Mouse (Mus musculus) adrenal gland, postnatal 0 days (tissue): Measurements from ENCODE around the gene Ppp2r1a. TPM values are rescaled to one million over a fixed set of nuclear protein-coding genes. Genes with fewer than 3 reads are reported as not detected.

Source experiments
- polyA plus RNA-seq: library from polyadenylated mRNA; unstranded; fragments of >200 nt; fragmentation: Nextera tagmentation; extraction: Ambion mirVana; gene quantifications from 2 replicates; pipeline ENCODE4 v1.2.1, GENCODE M21; 2015

The Ppp2r1a gene
- 253 and 297 TPM in 2 replicates for polyA plus RNA-seq

DNA sequence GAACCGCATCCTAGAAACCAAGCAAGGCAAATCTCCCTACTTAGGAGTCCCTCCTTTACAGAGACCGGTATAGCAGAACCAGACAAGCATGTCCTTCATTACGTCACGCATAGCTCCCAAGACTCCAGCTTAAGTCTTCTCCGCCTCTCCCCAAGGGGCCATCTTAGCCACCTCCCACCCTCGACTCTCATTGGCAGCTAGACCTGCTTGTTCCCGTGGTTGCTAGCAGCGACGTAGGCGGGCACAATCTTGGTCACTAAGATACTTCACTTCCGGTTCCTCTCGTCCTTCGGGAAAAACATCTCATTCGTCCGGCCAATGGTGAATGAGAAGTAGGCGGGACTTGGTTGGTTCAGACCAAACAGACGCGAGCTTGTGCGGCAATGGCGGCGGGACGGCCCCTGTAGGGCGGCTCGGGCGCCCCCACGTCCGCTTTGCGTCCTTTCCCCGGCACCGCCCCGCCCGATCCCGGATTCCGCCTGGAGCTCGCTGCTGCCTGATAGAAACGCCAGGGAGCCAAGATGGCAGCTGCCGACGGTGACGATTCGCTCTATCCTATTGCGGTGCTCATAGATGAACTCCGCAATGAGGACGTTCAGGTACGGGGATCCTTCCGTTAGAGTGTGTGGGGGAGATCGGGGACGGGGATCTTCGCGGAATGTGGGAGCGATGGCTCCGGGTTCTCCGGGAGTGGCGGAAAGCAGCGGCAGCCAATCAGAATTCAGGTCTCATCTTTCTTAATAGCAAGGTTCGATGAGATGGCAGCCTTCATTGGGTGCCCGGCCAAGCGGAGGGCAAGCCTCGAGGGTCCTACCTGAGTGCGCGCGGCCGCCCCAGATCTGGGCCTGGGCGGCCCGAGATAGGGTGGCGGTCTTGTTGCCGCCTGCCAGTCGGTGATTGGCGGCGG, at the start of gene Ppp2r1a:
TSS of gene Ppp2r1a (plus strand) at position 327 of the 907 bp plus-strand sequence.

DNA sequence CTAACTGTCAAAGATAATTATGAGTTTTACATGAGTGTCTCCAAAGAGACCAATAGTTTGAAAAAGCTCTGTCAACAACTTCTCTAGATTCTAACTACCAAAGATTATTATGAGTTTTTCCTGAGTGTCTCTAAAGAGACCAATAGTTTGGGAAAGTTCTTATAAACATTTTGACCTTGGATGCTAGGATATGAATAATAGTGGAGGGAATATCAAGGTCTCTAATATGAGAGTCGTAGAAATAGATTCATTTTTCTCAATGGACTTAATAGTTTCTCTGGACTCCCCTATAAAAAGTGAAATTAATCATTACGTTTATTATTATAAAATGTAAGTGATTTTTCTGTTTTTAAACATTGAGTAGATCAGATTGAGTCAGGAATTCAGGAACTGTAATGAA, 40.1 kb upstream of the Ppp2r1a start, which contains the start of gene Vmn1r231:
TSS of gene Vmn1r231 (minus strand) at position 101 of the 400 bp plus-strand sequence.

DNA sequence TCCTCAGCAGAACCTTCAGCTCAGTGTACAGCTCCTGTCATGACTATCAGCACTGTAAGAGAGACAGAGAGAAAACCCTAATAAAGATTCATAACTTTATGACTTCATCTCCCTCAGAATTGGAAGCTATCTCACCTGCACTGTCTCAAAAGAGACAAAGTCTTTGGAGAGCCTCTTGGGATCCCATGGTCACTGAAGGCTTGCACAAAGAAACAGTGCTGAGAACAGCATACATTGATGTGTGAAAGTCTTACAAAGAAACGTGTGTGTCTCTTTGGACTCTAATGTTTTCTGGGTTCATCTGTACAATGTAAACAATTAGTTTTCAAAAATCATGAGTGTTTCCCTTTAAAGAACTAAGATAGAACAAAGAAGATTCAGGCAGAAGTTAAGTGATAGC, 25.5 kb upstream of the Ppp2r1a start, which contains the start of gene Vmn1r232:
TSS of gene Vmn1r232 (minus strand) at position 101 of the 400 bp plus-strand sequence.

DNA sequence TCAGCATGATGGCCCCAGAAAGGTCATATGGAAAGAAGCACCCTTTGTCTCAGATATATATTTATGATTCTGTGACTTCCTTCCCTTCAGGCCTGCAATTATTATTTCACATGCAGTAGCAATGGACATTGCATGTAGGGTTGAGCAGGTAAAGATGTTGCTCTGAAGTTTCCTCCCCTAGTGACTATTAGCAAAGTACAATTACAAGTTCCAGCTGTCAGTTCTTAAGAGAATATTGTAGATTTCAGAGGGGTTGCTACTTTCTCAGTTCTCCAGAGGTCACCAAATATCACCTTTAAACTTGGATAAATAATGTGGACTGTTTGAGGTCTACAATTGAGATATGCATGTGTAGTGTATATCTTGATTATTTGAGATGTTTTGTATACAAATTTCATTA, 51.3 kb downstream of the Ppp2r1a start, which contains the start of gene Vmn1r233:
TSS of gene Vmn1r233 (minus strand) at position 101 of the 400 bp plus-strand sequence.

DNA sequence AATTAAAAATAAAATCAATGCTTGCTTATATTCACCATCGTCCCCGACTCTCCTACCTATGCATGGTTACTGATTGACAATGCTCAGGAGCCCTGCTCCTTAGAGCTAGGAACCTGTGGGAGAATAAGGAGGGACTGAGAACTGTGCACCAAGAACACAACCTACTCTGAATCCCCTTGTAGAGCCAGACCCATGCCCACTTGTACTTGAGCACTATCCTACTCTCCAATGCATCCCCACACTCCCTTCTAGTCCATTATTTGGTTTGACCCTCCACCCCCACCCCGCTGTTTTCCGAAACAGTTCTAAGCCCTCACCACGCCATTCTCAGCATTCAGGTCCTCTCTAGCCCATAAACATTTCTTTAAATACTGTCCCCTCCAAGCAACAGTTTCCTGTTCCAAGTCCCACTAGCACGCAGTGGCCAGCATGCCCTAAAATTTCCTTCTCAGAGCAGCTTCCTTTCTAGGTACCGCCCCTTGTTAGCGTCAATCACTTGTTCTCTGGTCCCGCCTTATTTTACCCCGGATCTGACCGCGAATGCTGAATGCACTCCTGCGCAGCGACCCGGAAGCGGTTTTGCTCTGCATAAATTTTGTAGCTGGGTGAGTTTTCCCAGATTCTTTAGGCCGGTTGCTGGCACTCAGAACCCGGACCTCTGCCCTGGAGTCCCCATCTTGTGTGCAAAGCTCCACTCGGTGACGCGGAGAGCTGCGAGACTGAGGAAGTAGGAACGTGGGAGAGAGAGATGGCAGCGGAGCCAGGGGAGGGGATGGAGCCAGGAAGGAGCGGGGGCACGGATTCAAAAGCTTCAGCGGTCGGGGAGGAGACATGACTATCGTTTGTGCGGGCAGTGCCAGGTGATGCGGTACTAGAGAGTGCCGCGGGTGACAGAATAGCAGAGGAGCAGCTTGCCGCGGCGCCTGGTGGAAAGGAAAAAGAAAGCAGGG, 63.5 kb downstream of the Ppp2r1a start, which contains the start of gene Zfp160:
TSS of gene Zfp160 (plus strand) at position 522 of the 950 bp plus-strand sequence.

Other genes starting within 250 kb of the Ppp2r1a start
- not detected in 2 replicates for gene Vmn1r227, start 215.5 kb upstream of the Ppp2r1a start, polyA plus RNA-seq
- gene Vmn1r228, start 159.2 kb upstream of the Ppp2r1a start, polyA plus RNA-seq: not detected in 2 replicates
- gene Vmn1r229, start 133.8 kb upstream of the Ppp2r1a start, polyA plus RNA-seq: not detected in 2 replicates
- not detected in 2 replicates for gene Vmn1r230, start 104.9 kb upstream of the Ppp2r1a start, polyA plus RNA-seq
- not detected in 2 replicates for gene Vmn1r231, start 40.2 kb upstream of the Ppp2r1a start, polyA plus RNA-seq
- not detected in 2 replicates for gene Vmn1r232, start 25.6 kb upstream of the Ppp2r1a start, polyA plus RNA-seq
- not detected in 2 replicates for gene Vmn1r233, start 51.2 kb downstream of the Ppp2r1a start, polyA plus RNA-seq
- 10.3 and 10.5 TPM in 2 replicates for gene Zfp160, start 63.6 kb downstream of the Ppp2r1a start, polyA plus RNA-seq